Mouse (Mus musculus) lung, postnatal 0 days (tissue): Measurements from ENCODE around the gene Rgs3. TPM values are rescaled to one million over a fixed set of nuclear protein-coding genes. Genes with fewer than 3 reads are reported as not detected.
A peak's percentile ranks its signal among the peaks of the same experiment; 100 is the strongest.

Experiments
- ATAC-seq: fragments of 200-750 bp; cut with Nextera tagmentation; 2 replicates; pipeline ENCODE4 v1.8.0; 2017; ENCODE audit warnings: moderate library complexity
- DNase-seq: peaks from one replicate; pipeline ENCODE4 v3.0.0-alpha.2; 2016; ENCODE audit warnings: low spot score
- H3K27ac ChIP-seq: fragments of 300-500 bp; sonication (generic); 2 replicates; pipeline ENCODE4 v1.5.1; 2014; ENCODE audit warnings: antibody characterized with exemption, mild to moderate bottlenecking, low read length, mixed read lengths
- H3K27me3 ChIP-seq: fragments of 300-500 bp; sonication (generic); replicated peaks from 2 replicates; pipeline ENCODE4 v1.6.1; 2014; ENCODE audit warnings: low read length, mixed read lengths; ENCODE audit not compliant: insufficient read depth
- H3K36me3 ChIP-seq: fragments of 300-500 bp; sonication (generic); 2 replicates; pipeline ENCODE4 v1.6.1; 2014; ENCODE audit warnings: low read length, mixed read lengths; ENCODE audit not compliant: insufficient read depth
- H3K4me1 ChIP-seq: fragments of 300-500 bp; sonication (generic); 2 replicates; pipeline ENCODE4 v1.6.1; 2014; ENCODE audit warnings: antibody characterized with exemption, low read depth, low read length, mixed read lengths; ENCODE audit not compliant: insufficient read depth
- H3K4me2 ChIP-seq: fragments of 300-500 bp; sonication (generic); replicated peaks from 2 replicates; pipeline ENCODE4 v1.6.1; 2014; ENCODE audit warnings: low read depth, mild to moderate bottlenecking, low read length, moderate library complexity, mixed read lengths
- H3K4me3 ChIP-seq: fragments of 300-500 bp; sonication (generic); 2 replicates; pipeline ENCODE4 v1.5.1; 2014; ENCODE audit warnings: low read depth, low read length
- H3K9ac ChIP-seq: fragments of 300-500 bp; sonication (generic); replicated peaks from 2 replicates; pipeline ENCODE4 v1.6.1; 2014; ENCODE audit warnings: low read depth, mild to moderate bottlenecking
- H3K9me3 ChIP-seq: fragments of 300-500 bp; sonication (generic); 2 replicates; pipeline ENCODE4 v1.6.1; 2016; ENCODE audit warnings: low read length, mixed read lengths
- CTCF ChIP-seq: IDR thresholded peaks from 2 replicates; pipeline ENCODE4 v1.5.1; 2016; ENCODE audit warnings: antibody characterized with exemption, mild to moderate bottlenecking
- EP300 ChIP-seq: IDR thresholded peaks from 2 replicates; pipeline ENCODE4 v1.6.1; 2016; ENCODE audit warnings: antibody characterized with exemption, mild to moderate bottlenecking, control low read depth
- WGBS: fragments of 180-500 bp; shearing (Covaris S2); extraction: QIAGEN DNeasy Blood & Tissue Kit; methylation state at CpG from one replicate; pipeline ENCODE4 v1.1.7; 2014; 5-methylcytosine and 5-hydroxymethylcytosine counted together
- polyA plus RNA-seq: library from polyadenylated mRNA; unstranded; fragments of >200 nt; fragmentation: Nextera tagmentation; extraction: Ambion mirVana; gene quantifications from 2 replicates; pipeline ENCODE4 v1.2.1, GENCODE M21; 2015

Gene Rgs3
- polyA plus RNA-seq, 1 experiment from 2014 or later = 63.7 TPM

GRCm38 (mm10) chr4:62640496-62641229, 81.0 kb downstream of the Rgs3 start:
- Histone ChIP-seq H3K36me3 (no peaks in the 10 kb centered on the region), H3K4me1 (peaks cover 12% of the 10 kb centered on the region; the same call in 1 of the 2 replicates), H3K4me3 (no peak overlapping the region), H3K27me3 (no peaks in the 10 kb centered on the region), H3K9ac (no peak overlapping the region), H3K4me2 (no peak overlapping the region), H3K27ac (peak overlapping the region; percentile 34; the same call in 1 of the 2 replicates), H3K9me3 (no peaks in the 10 kb centered on the region)
- ATAC-seq (no peak), DNase-seq (peak; percentile 30)
- TF ChIP-seq EP300 (no peak), CTCF (peak; percentile 46)
- WGBS = 50% methylated on average over 15 of the region's 15 CpGs

- WGBS = 29% methylated on average over 11 of the region's 11 CpGs
Measured at GRCm38 (mm10) chr4:62641230-62641589, 81.6 kb downstream of the Rgs3 start.

GRCm38 (mm10) chr4:62641656-62642055, 82.0 kb downstream of the Rgs3 start:
- Histone ChIP-seq H3K4me1 (peaks cover 12% of the 10 kb centered on the region), H3K4me2 (no peak overlapping the region), H3K9ac (no peak overlapping the region), H3K4me3 (no peak overlapping the region), H3K36me3 (no peaks in the 10 kb centered on the region), H3K27ac (no peak overlapping the region), H3K9me3 (no peaks in the 10 kb centered on the region), H3K27me3 (no peaks in the 10 kb centered on the region)
- DNase-seq (no peak), ATAC-seq (no peak)
- no peak for TF ChIP-seq CTCF
- TF ChIP-seq EP300 = no peak
- 72% methylated on average over 3 of the region's 3 CpGs for WGBS

More at GRCm38 (mm10) chr4:62641230-62641589, 81.6 kb downstream of the Rgs3 start:
- H3K9me3 ChIP-seq = no peaks in the 10 kb centered on the region
- no peaks in the 10 kb centered on the region for H3K36me3 ChIP-seq
- ATAC-seq = no peak
- H3K27me3 ChIP-seq = no peaks in the 10 kb centered on the region
- no peak overlapping the region for H3K9ac ChIP-seq
- no peak overlapping the region for H3K4me2 ChIP-seq
- TF ChIP-seq EP300 (no peak), CTCF (no peak)
- H3K4me1 ChIP-seq = peaks cover 12% of the 10 kb centered on the region
- DNase-seq = no peak
- H3K4me3 ChIP-seq = no peak overlapping the region
- 0 out of 2 replicates have a peak overlapping the region, but pooled peaks have one; percentile 26 for H3K27ac ChIP-seq

GRCm38 (mm10) chr4:62643401-62643800, 83.8 kb downstream of the Rgs3 start:
- Histone ChIP-seq H3K9ac (no peak overlapping the region), H3K4me3 (no peak overlapping the region), H3K36me3 (no peaks in the 10 kb centered on the region), H3K27me3 (no peaks in the 10 kb centered on the region), H3K27ac (no peak overlapping the region), H3K4me2 (no peak overlapping the region), H3K9me3 (no peaks in the 10 kb centered on the region), H3K4me1 (peaks cover 19% of the 10 kb centered on the region)
- peak; percentile 72 for ATAC-seq
- TF ChIP-seq CTCF = 0 out of 2 replicates have a peak, but pooled peaks have one; percentile 2
- TF ChIP-seq EP300 = 0 out of 2 replicates have a peak, but pooled peaks have one; percentile 12
- DNase-seq = no peak
- WGBS = 68% methylated on average over 8 of the region's 8 CpGs

- H3K4me2 ChIP-seq = no peak overlapping the region
- H3K9ac ChIP-seq = no peak overlapping the region
- DNase-seq (no peak), ATAC-seq (no peak)
- WGBS = 79% methylated on average over 11 of the region's 11 CpGs
- no peak for TF ChIP-seq CTCF
- TF ChIP-seq EP300 = no peak
- no peaks in the 10 kb centered on the region for H3K36me3 ChIP-seq
- H3K9me3 ChIP-seq = no peaks in the 10 kb centered on the region
- H3K4me3 ChIP-seq = no peak overlapping the region
- H3K27me3 ChIP-seq = no peaks in the 10 kb centered on the region
- H3K27ac ChIP-seq = no peak overlapping the region
- H3K4me1 ChIP-seq = peaks cover 19% of the 10 kb centered on the region
Measured at GRCm38 (mm10) chr4:62644031-62644793, 84.6 kb downstream of the Rgs3 start.

GRCm38 (mm10) chr4:62646556-62647248, 87.1 kb downstream of the Rgs3 start:
- peak; percentile 75 for ATAC-seq
- TF ChIP-seq EP300 (no peak; the same call in 1 of the 2 replicates), CTCF (no peak)

More at GRCm38 (mm10) chr4:62646556-62647248, 87.1 kb downstream of the Rgs3 start:
- H3K27ac ChIP-seq = peak overlapping the region; percentile 38; the same call in 1 of the 2 replicates
- peaks cover 7% of the 10 kb centered on the region for H3K4me1 ChIP-seq
- H3K4me3 ChIP-seq = no peak overlapping the region
- peak; percentile 70 for DNase-seq
- no peak overlapping the region for H3K4me2 ChIP-seq
- H3K9me3 ChIP-seq = no peaks in the 10 kb centered on the region
- WGBS = 43% methylated on average over 9 of the region's 9 CpGs
- no peaks in the 10 kb centered on the region for H3K36me3 ChIP-seq
- no peaks in the 10 kb centered on the region for H3K27me3 ChIP-seq
- H3K9ac ChIP-seq = no peak overlapping the region
